15 mouse cellular contexts compared by ENCODE assay signal in the genomic region with DNA sequence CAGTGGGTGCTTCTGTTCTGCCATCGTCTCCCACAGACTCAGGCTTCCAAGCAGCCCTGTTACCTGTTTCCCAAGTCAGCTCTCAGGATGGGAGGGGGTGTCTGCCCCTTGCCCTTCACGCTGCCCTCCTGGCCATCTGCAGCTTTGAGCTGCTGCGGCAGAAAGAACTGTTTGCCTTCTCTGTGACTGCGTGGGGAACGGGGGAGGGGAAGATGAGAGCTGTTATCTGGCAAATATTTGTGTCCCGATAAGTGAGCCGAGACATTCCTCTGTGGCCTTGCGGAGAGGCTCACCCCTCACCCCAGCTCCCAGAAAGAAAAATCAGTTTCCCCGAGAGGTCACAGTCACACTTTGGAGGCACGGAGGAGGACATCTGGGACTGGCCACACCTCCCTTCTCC.
A peak's percentile ranks its signal among the peaks of the same experiment; 100 is the strongest.
DNase-seq lines count a peak whose midpoint lies in the region; ATAC-seq and TF ChIP-seq lines count a peak whose summit lies in the region.
"Had no signal": no experiment of that assay in that cellular context is flagged by ENCODE, and none has a peak within 500 bp of the region (broad histone marks: within the 10 kb centered on the region; RNA-seq: fewer than 3 reads in every experiment).

No protein-coding gene starts in this region.

- no peak for TF ChIP-seq CTCF in heart, adult 2 months (IDR thresholded peaks at IDR 0.05)
- no peak for TF ChIP-seq CTCF in lung, embryonic 14.5 days (IDR thresholded peaks at IDR 0.05; ENCODE audit: low read depth)

- peak overlapping the region; percentile 45 for H3K4me2 ChIP-seq in lung, embryonic 14.5 days
- H3K4me2 ChIP-seq in intestine, embryonic 16.5 days (ENCODE audit: low read depth, low read length), result peak overlapping the region; percentile 23
- peak overlapping the region; percentile 50 for H3K4me2 ChIP-seq in liver, embryonic 16.5 days (ENCODE audit: low read depth, low read length)
- H3K4me2 ChIP-seq: embryonic facial prominence, embryonic 15.5 days; limb, embryonic 13.5 days had no signal

- DNase-seq in heart, embryonic 10.5 days (ENCODE audit: low spot score), result peak; percentile 75
- DNase-seq in heart, adult 2 months, result no peak
- peak; percentile 42 for DNase-seq in lung, embryonic 14.5 days
- no peak for DNase-seq in lung, adult 18-20 months
- DNase-seq in retina, embryonic 14.5 days (ENCODE audit: low spot score), result no peak
- no peak for DNase-seq in layer of hippocampus, postnatal 14 days (ENCODE audit: low spot score in 2 of 2)
- DNase-seq: adrenal gland, postnatal 14 days; cerebellum, postnatal 25 days; gastrocnemius, postnatal 36 days had no signal

- no peaks in the 10 kb centered on the region for H3K36me3 ChIP-seq in heart, embryonic 10.5 days
- no peaks in the 10 kb centered on the region for H3K36me3 ChIP-seq in heart, adult 2 months (ENCODE audit: control insufficient read depth, insufficient read depth, low read length)
- no peaks in the 10 kb centered on the region for H3K36me3 ChIP-seq in lung, embryonic 14.5 days (ENCODE audit: insufficient read depth)
- H3K36me3 ChIP-seq in intestine, embryonic 16.5 days (ENCODE audit: control insufficient read depth, insufficient read depth, low read length), result no peaks in the 10 kb centered on the region
- no peaks in the 10 kb centered on the region for H3K36me3 ChIP-seq in liver, embryonic 16.5 days (ENCODE audit: control insufficient read depth, insufficient read depth)
- H3K36me3 ChIP-seq: embryonic facial prominence, embryonic 15.5 days; G1E; limb, embryonic 13.5 days had no signal

- peak overlapping the region; percentile 41 for H3K4me3 ChIP-seq in heart, embryonic 10.5 days
- no peak overlapping the region for H3K4me3 ChIP-seq in heart, adult 2 months
- no peak overlapping the region for H3K4me3 ChIP-seq in lung, embryonic 14.5 days (ENCODE audit: low read depth, low read length)
- H3K4me3 ChIP-seq in intestine, embryonic 16.5 days (ENCODE audit: low read length), result no peak overlapping the region
- peak overlapping the region; percentile 24 for H3K4me3 ChIP-seq in liver, embryonic 16.5 days (ENCODE audit: low read depth, low read length)
- H3K4me3 ChIP-seq: embryonic facial prominence, embryonic 15.5 days; limb, embryonic 13.5 days; megakaryocyte, embryonic 14.5 days had no signal

- no peak for TF ChIP-seq EP300 in heart, adult 2 months (IDR thresholded peaks at IDR 0.05; ENCODE audit: insufficient read depth, low read depth, low read length)

- H3K9me3 ChIP-seq in heart, embryonic 10.5 days, result no peaks in the 10 kb centered on the region
- H3K9me3 ChIP-seq in lung, embryonic 14.5 days (ENCODE audit: low read depth, low read length), result no peaks in the 10 kb centered on the region
- H3K9me3 ChIP-seq in intestine, embryonic 16.5 days (ENCODE audit: control insufficient read depth, low read length), result no peaks in the 10 kb centered on the region
- H3K9me3 ChIP-seq in liver, embryonic 16.5 days (replicated peaks; ENCODE audit: control insufficient read depth, low read length), result no peaks in the 10 kb centered on the region
- H3K9me3 ChIP-seq: embryonic facial prominence, embryonic 15.5 days; limb, embryonic 13.5 days; megakaryocyte, embryonic 14.5 days had no signal

- intact Hi-C loops in heart, adult 2 months (cut with DNase I), result no loop called here

- no peak for TF ChIP-seq POLR2A in heart, adult 2 months (IDR thresholded peaks at IDR 0.05; ENCODE audit: insufficient read depth, low read depth, low read length)

- H3K27me3 ChIP-seq in heart, embryonic 10.5 days (ENCODE audit: insufficient read depth, poor library complexity, severe bottlenecking), result peaks cover 67% of the 10 kb centered on the region
- H3K27me3 ChIP-seq in heart, adult 2 months (ENCODE audit: control insufficient read depth, insufficient read depth, low read length), result no peaks in the 10 kb centered on the region
- H3K27me3 ChIP-seq in lung, embryonic 14.5 days (ENCODE audit: insufficient read depth, low read length), result no peaks in the 10 kb centered on the region
- H3K27me3 ChIP-seq in intestine, embryonic 16.5 days (replicated peaks; ENCODE audit: control insufficient read depth, insufficient read depth, low read length), result no peaks in the 10 kb centered on the region
- H3K27me3 ChIP-seq in liver, embryonic 16.5 days (ENCODE audit: control insufficient read depth, insufficient read depth, low read depth, low read length), result no peaks in the 10 kb centered on the region

- peak overlapping the region; percentile 77 for H3K27ac ChIP-seq in heart, embryonic 10.5 days
- H3K27ac ChIP-seq in heart, adult 2 months, result no peak overlapping the region
- H3K27ac ChIP-seq in lung, embryonic 14.5 days (ENCODE audit: low read depth), result no peak overlapping the region
- H3K27ac ChIP-seq in intestine, embryonic 16.5 days (ENCODE audit: low read length), result no peak overlapping the region
- H3K27ac ChIP-seq in liver, embryonic 16.5 days (ENCODE audit: low read length), result no peak overlapping the region; the same call in 1 of the 2 replicates
- H3K27ac ChIP-seq: embryonic facial prominence, embryonic 15.5 days; limb, embryonic 13.5 days had no signal

- H3K79me2 ChIP-seq in heart, adult 2 months (replicated peaks; ENCODE audit: control insufficient read depth, insufficient read depth, low read length), result no peaks in the 10 kb centered on the region

- H3K9ac ChIP-seq in heart, adult 2 months (ENCODE audit: low read depth, low read length), result no peak overlapping the region
- H3K9ac ChIP-seq in lung, embryonic 14.5 days, result peak overlapping the region; percentile 20
- no peak overlapping the region for H3K9ac ChIP-seq in intestine, embryonic 16.5 days (ENCODE audit: low read depth, low read length)
- H3K9ac ChIP-seq in liver, embryonic 16.5 days (ENCODE audit: low read depth, low read length), result no peak overlapping the region
- H3K9ac ChIP-seq: embryonic facial prominence, embryonic 15.5 days; limb, embryonic 13.5 days had no signal

- WGBS in heart, embryonic 10.5 days, result 11% methylated on average over 10 of the region's 10 CpGs
- 13% methylated on average over 10 of the region's 10 CpGs for WGBS in heart, adult 2 months
- 3% methylated on average over 10 of the region's 10 CpGs for WGBS in lung, embryonic 14.5 days
- 8% methylated on average over 10 of the region's 10 CpGs for WGBS in intestine, embryonic 16.5 days
- WGBS in liver, embryonic 16.5 days (ENCODE audit: insufficient replicate concordance), result 32% methylated on average over 10 of the region's 10 CpGs

- ATAC-seq in lung, embryonic 14.5 days (ENCODE audit: insufficient read depth), result peak; percentile 26; the same call in 1 of the 2 replicates
- ATAC-seq in intestine, embryonic 16.5 days, result no peak
- peak; percentile 60; the same call in 1 of the 2 replicates for ATAC-seq in liver, embryonic 16.5 days (ENCODE audit: low read depth)

- peaks cover 44% of the 10 kb centered on the region for H3K4me1 ChIP-seq in heart, embryonic 10.5 days
- H3K4me1 ChIP-seq in heart, adult 2 months (ENCODE audit: control insufficient read depth, insufficient read depth, low read length), result no peaks in the 10 kb centered on the region
- H3K4me1 ChIP-seq in lung, embryonic 14.5 days (ENCODE audit: insufficient read depth), result peaks cover 14% of the 10 kb centered on the region
- H3K4me1 ChIP-seq in intestine, embryonic 16.5 days (ENCODE audit: control insufficient read depth, insufficient read depth, low read length), result peaks cover 2% of the 10 kb centered on the region
- H3K4me1 ChIP-seq in liver, embryonic 16.5 days (ENCODE audit: control insufficient read depth, low read depth, low read length), result no peaks in the 10 kb centered on the region; the same call in 1 of the 2 replicates
- H3K4me1 ChIP-seq: embryonic facial prominence, embryonic 15.5 days had no signal

Comparison
In these comparisons a context has a peak if more than half of its experiments do, and no peak if none do; other contexts are left out.
1. DNase-seq: peak in heart, embryonic 10.5 days (single experiment) and lung, embryonic 14.5 days (single experiment); none in heart, adult 2 months (0 of 2), lung, adult 18-20 months (0 of 2), retina, embryonic 14.5 days (single experiment) and layer of hippocampus, postnatal 14 days (0 of 2).
2. H3K4me3 ChIP-seq: peak in heart, embryonic 10.5 days (single experiment) and liver, embryonic 16.5 days (single experiment); none in heart, adult 2 months (single experiment), lung, embryonic 14.5 days (single experiment) and intestine, embryonic 16.5 days (single experiment).
3. Peak in every context shown above with its lines, with median percentiles within 50 percentile points of each other: H3K4me2 ChIP-seq.